8 mouse cellular contexts compared by ENCODE assay signal in genomic region chr12:34907506-34907850, GRCm38 (mm10). TPM values are rescaled to one million over a fixed set of nuclear protein-coding genes. Genes with fewer than 3 reads are reported as not detected.
DNase-seq lines count a peak whose midpoint lies in the region; ATAC-seq and TF ChIP-seq lines count a peak whose summit lies in the region.

No protein-coding gene starts in this region.

- H3K4me1 ChIP-seq in heart, embryonic 14.5 days (ENCODE audit: control insufficient read depth in 2 of 2, insufficient read depth in 2 of 2, low read length in 2 of 2), result no peaks in the 10 kb centered on the region; a peak in 1 of 4 replicates
- no peaks in the 10 kb centered on the region for H3K4me1 ChIP-seq in bone marrow macrophage, adult 2 months (ENCODE audit: control insufficient read depth, insufficient read depth, low read length)
- peaks cover 5% of the 10 kb centered on the region; the same call in 1 of the 2 replicates for H3K4me1 ChIP-seq in forebrain, embryonic 12.5 days
- peaks cover 9% of the 10 kb centered on the region for H3K4me1 ChIP-seq in midbrain, embryonic 15.5 days

- H3K36me3 ChIP-seq in heart, embryonic 14.5 days (ENCODE audit: control insufficient read depth, insufficient read depth, low read length), result no peaks in the 10 kb centered on the region
- H3K36me3 ChIP-seq in forebrain, embryonic 12.5 days (replicated peaks), result no peaks in the 10 kb centered on the region
- H3K36me3 ChIP-seq in midbrain, embryonic 15.5 days (replicated peaks), result no peaks in the 10 kb centered on the region

- peak overlapping the region; percentile 95 for H3K4me2 ChIP-seq in heart, embryonic 14.5 days (ENCODE audit: low read length)
- H3K4me2 ChIP-seq in forebrain, embryonic 12.5 days, result peak overlapping the region; percentile 84
- H3K4me2 ChIP-seq in midbrain, embryonic 15.5 days, result peak overlapping the region; percentile 93

- H3K9me3 ChIP-seq in heart, embryonic 14.5 days (ENCODE audit: control insufficient read depth, low read length), result no peaks in the 10 kb centered on the region
- H3K9me3 ChIP-seq in forebrain, embryonic 12.5 days, result no peaks in the 10 kb centered on the region
- H3K9me3 ChIP-seq in midbrain, embryonic 15.5 days, result no peaks in the 10 kb centered on the region

- TF ChIP-seq POLR2A in bone marrow macrophage, adult 2 months (IDR thresholded peaks at IDR 0.05; ENCODE audit: borderline replicate concordance, low read depth, low read length), result no peak

- H3K27me3 ChIP-seq in heart, embryonic 14.5 days (ENCODE audit: control insufficient read depth, insufficient read depth, low read length), result peaks cover 14% of the 10 kb centered on the region
- H3K27me3 ChIP-seq in forebrain, embryonic 12.5 days, result peaks cover 17% of the 10 kb centered on the region
- peaks cover 5% of the 10 kb centered on the region; the same call in 1 of the 2 replicates for H3K27me3 ChIP-seq in midbrain, embryonic 15.5 days (replicated peaks)

- WGBS in heart, embryonic 14.5 days, result 2% methylated on average over 10 of the region's 10 CpGs
- 2% methylated on average over 10 of the region's 10 CpGs for WGBS in forebrain, embryonic 12.5 days
- WGBS in midbrain, embryonic 15.5 days, result 2% methylated on average over 10 of the region's 10 CpGs

- no peak overlapping the region for H3K27ac ChIP-seq in heart, embryonic 14.5 days (replicated peaks in 1 of 2; ENCODE audit: control insufficient read depth in 1 of 2, insufficient read depth in 1 of 2, low read depth in 2 of 2, low read length in 2 of 2)
- H3K27ac ChIP-seq in bone marrow macrophage, adult 2 months (ENCODE audit: insufficient read depth, low read depth, low read length), result no peak overlapping the region
- 0 out of 2 replicates have a peak overlapping the region, but pooled peaks have one; percentile 31 for H3K27ac ChIP-seq in forebrain, embryonic 12.5 days
- peak overlapping the region; percentile 83 for H3K27ac ChIP-seq in midbrain, embryonic 15.5 days

- H3K9ac ChIP-seq in heart, embryonic 14.5 days (ENCODE audit: low read length), result peak overlapping the region; percentile 75
- peak overlapping the region; percentile 63 for H3K9ac ChIP-seq in forebrain, embryonic 12.5 days
- peak overlapping the region; percentile 77 for H3K9ac ChIP-seq in midbrain, embryonic 15.5 days

- DNase-seq in heart, postnatal 4 days, result no peak
- DNase-seq in left cerebral cortex, adult 8-10 months (ENCODE audit: low spot score in 2 of 2), result peak; percentile 15 to 24
- no peak for DNase-seq in spleen, adult 18-20 months

- H3K4me3 ChIP-seq in heart, embryonic 14.5 days (ENCODE audit: control insufficient read depth in 1 of 2, insufficient read depth in 1 of 2, low read depth in 1 of 2, low read length in 2 of 2), result peak overlapping the region; percentile 73 to 86
- peak overlapping the region; percentile 69 for H3K4me3 ChIP-seq in bone marrow macrophage, adult 2 months (ENCODE audit: insufficient read depth, low read length)
- peak overlapping the region; percentile 74 for H3K4me3 ChIP-seq in forebrain, embryonic 12.5 days (replicated peaks)
- H3K4me3 ChIP-seq in midbrain, embryonic 15.5 days, result peak overlapping the region; percentile 87

- ATAC-seq in heart, embryonic 14.5 days (ENCODE audit: insufficient number of reproducible peaks, insufficient read depth, low FRiP score, low read depth), result no peak
- ATAC-seq in forebrain, embryonic 12.5 days (ENCODE audit: low FRiP score), result peak; percentile 73
- ATAC-seq in midbrain, embryonic 15.5 days (replicated peaks), result peak; percentile 85
- ATAC-seq in erythroblast, adult 5-6 weeks (replicated peaks; ENCODE audit: low FRiP score, poor library complexity, severe bottlenecking), result no peak

- no peak for TF ChIP-seq CTCF in bone marrow macrophage, adult 2 months (IDR thresholded peaks at IDR 0.05; ENCODE audit: low read depth, low read length)

RNA-seq across cellular contexts. Expression of gene Hdac9, which starts 9.4 kb away (rescaled TPM):
- 33.9 and 36.4 TPM in 2 replicates for polyA plus RNA-seq in heart, embryonic 14.5 days (2014; fragmentation: Nextera tagmentation; extraction: Ambion mirVana)
- total RNA-seq in heart, postnatal 4 days (2021), result 10 to 100 TPM; 15.4 to 18.2 TPM
- 7.8 and 11.1 TPM in 2 replicates for polyA plus RNA-seq in bone marrow macrophage, adult 2 months (2012; ENCODE audit: insufficient read depth, insufficient read length, missing spikeins)
- polyA plus RNA-seq in forebrain, embryonic 12.5 days (2016; fragmentation: Nextera tagmentation; extraction: Ambion mirVana), result 9.3 and 11.5 TPM in 2 replicates
- 10 to 100 TPM; 42.9 to 51.3 (median 46.1) TPM for total RNA-seq in left cerebral cortex, adult 8-10 months (2022)
- polyA plus RNA-seq in midbrain, embryonic 15.5 days (2015; fragmentation: Nextera tagmentation; extraction: Ambion mirVana), result 10.8 and 12.2 TPM in 2 replicates
- 0.63 and 1.7 TPM in 2 replicates for total RNA-seq in erythroblast, adult 5-6 weeks (2015; ENCODE audit: low replicate concordance)
- 0.94 and 3.5 TPM in 2 replicates for total RNA-seq in erythroblast, adult 5-6 weeks (2017; ENCODE audit: low replicate concordance)

Comparison
In these comparisons a context has a peak if more than half of its experiments do, and no peak if none do; other contexts are left out.
1. ATAC-seq: peak in forebrain, embryonic 12.5 days (single experiment) and midbrain, embryonic 15.5 days (single experiment); none in heart, embryonic 14.5 days (single experiment) and erythroblast, adult 5-6 weeks (single experiment).
2. H3K27ac ChIP-seq: peak in forebrain, embryonic 12.5 days (single experiment) and midbrain, embryonic 15.5 days (single experiment); none in heart, embryonic 14.5 days (0 of 2) and bone marrow macrophage, adult 2 months (single experiment).
3. DNase-seq: peak in left cerebral cortex, adult 8-10 months (2 of 2); none in heart, postnatal 4 days (single experiment) and spleen, adult 18-20 months (0 of 2).
4. Peak in every context shown above with its lines, with median percentiles within 50 percentile points of each other: H3K4me2 ChIP-seq, H3K4me3 ChIP-seq and H3K9ac ChIP-seq.